Mouse (Mus musculus) T-cell, adult 2 months (primary cell): Measurements from ENCODE around the gene Gpr155.

Source experiments
- DNase-seq: peaks from one replicate; pipeline ENCODE4 v3.0.0; 2022; ENCODE audit warnings: low spot score

Gene Gpr155

GRCm38 (mm10) chr2:73385641-73386355 lies 574 bp downstream of the Gpr155 start:
- no peak for DNase-seq

- no peak for DNase-seq
These were observed 1.2 kb downstream of the Gpr155 start for GRCm38 (mm10) chr2:73385172-73385571.

DNA sequence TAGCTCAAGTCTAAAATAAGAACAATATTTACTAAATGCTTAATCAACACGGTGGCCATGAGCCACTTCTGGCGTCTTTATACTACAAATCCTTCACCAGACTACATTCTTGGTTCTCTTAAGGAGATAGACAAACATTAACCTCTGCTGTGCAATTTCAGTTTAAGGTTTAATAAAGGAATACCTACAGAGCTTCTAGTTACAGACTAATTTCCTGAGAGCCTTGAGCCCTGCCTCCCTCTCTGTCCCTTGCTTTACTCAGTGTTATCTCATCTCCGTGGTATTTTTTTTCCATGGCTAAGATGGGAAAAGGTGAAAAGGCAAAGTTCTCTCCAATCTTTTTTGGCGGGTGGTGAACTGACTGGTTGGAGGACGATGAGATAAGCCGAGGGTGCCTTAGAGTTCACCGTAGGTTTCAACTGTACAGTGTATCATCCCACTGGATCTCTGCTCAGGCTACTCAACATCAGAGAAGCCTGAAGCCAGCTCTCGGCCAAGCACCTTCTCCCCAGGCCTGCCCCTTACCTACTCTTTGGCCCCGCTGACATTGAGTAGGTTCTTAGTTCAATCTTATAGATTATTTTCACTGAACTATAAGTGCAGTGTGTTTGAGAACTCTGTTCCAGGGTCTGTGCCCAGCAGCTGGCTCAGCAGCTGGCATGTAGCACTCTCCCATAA lies 5.9 kb downstream of the Gpr155 start:
- no peak for DNase-seq

DNA sequence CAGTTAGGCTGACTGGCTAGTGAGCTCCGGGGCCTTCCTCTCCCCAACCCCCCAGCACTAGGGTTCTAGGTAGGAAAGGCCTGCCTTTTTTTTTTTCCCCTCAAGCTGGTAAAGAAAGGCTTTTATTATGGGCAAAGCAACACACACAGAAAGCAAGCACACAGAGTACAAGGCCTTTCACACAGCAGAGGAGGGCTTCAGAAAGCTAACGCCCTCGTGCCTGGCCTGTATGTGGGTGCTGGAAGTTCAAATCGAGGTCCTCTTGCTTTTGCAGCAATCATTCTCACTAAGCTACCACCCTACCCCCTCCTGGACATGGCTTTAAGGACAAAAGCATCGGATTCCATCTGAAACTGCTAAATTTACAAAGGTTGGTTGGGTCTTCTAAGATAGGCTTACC lies 6.7 kb downstream of the Gpr155 start:
- DNase-seq, result no peak

- no peak for DNase-seq
These were observed 8.0 kb downstream of the Gpr155 start for GRCm38 (mm10) chr2:73378326-73378725.

DNA sequence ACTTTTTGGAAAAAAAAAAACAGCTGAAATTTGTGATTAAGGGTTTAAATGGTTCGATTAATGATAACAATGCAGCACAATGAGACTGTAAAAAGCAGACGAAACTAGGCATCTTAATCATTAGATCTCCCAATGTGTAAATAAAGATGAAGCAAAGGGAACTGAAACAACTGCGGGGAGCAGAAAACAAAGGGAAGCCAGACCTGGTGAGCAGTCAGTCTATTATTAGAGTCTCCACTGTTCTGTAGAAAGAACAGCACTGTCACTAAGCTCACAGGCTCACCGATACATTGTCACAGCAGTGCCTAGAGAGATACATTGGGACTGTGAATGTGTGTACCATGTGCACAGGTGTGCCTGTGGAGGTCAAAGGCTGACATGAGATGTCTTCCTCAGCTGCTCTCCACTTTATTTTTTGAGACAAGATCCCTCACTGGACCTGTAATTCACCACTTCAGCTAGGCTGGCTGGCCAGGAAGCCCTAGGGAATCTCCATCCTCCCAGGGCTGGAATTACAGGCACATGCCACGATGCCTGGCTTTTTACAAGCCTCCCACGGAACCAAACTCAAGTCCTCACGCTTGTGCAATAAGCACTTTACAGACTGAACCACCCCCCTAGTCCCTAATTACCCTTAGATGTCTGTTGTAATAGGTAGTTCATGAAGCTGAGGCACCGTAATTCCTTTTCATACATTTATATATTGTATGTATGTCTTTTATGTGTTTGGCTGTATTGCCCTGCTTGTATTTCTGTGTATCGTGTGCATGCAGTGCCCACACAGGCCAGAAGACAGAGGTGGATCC lies 14.6 kb downstream of the Gpr155 start:
- DNase-seq, result no peak

DNA sequence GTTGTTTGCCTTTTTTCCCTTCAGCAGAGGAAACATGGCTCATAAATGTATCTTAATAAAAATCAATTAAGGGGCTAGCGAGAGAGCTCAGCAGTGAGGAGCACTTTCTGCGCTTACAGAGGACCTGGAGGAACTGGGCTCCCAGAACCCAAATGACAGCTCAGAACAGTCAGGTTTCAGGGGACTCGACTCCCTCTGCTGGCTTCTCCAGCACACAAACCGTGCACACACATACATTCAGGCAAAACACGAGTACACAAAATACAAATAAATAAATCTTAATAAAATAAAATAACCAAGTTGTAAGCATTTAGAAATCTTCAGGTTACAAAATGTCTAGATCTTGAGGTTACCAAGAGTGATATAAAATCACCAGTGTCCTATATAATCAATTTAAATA lies 22.9 kb downstream of the Gpr155 start:
- DNase-seq, result no peak

GRCm38 (mm10) chr2:73360536-73360935 lies 25.8 kb downstream of the Gpr155 start:
- DNase-seq, result no peak

DNA sequence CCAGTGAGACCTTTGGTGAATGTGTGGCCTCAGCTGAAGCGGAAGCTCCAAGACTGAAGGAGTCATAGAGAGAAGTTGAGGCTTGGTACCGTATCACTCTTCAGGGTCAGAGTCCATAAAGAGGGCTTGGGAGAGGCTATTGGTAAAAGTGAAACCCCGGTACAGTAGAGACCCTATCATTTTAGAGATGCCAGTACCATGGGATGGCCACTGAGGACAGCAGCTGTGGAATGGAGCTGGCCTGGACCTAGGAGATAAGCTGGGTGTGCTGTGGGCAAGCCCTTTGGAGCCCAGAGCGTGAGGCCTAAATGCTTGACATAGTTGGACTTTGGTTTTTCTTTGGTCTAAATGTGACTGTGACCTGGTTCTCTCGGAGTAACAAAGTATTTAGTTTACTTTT lies 26.4 kb downstream of the Gpr155 start:
- no peak for DNase-seq

GRCm38 (mm10) chr2:73357004-73357403 lies 29.4 kb downstream of the Gpr155 start:
- DNase-seq, result no peak

DNA sequence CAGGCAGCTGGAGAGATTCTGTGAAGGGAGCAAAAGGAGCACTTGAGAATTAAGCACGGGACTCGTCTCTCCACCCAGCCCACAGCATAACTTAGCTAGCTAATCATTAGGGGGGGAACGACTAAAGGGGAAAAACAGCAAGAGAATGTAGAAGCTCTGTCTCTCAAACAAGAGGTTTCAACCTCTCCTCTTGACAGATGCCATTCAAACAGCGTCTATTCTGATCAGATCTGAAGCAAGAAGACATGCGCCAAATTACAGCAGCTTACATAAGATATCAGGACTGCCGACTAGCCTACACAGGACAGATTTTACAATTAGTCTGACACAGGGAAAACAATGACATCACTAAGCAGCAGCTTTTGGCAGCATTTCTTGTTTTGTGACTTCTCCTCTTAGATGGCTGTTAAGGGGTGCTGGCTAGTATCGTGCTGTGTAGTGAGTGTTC lies 34.4 kb downstream of the Gpr155 start:
- DNase-seq, result no peak

DNA sequence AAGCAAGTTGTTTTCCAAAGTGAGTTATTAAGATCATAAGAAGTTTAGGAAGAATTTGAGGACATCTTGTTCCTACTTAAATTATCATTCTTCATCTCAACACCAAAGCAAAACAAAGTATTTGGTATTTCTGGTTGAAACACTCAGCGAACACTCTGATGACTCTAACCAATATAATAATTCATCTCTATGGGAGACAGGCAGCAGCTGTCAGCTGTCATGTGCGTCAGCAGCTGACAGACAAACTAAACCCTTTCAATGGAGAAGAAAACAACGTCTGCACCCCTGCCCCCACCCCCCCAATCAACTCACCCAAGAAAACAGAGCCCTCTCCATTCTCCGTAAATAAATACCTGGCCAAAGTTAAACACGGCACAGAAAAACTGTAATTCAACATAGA lies 34.9 kb downstream of the Gpr155 start:
- DNase-seq, result no peak

DNA sequence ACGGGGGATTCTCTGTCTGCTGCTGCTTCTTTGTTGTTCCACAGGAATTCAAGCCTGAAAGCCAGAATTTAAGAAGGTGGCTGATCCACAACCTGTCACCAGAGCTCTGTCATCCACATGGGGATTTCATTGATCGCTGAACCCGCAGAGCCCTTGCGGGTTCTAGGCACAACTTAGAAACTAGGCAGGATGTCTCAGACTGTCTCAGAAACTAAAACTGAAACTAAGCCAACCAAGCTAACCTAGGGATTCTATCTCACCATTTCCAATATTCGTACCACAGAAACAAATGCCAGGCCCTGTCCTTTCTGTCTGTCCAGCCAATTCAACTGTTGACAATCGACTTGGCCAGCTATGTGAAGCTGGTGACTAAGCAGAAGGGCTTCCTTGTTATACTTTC lies 38.2 kb downstream of the Gpr155 start:
- DNase-seq, result no peak

DNA sequence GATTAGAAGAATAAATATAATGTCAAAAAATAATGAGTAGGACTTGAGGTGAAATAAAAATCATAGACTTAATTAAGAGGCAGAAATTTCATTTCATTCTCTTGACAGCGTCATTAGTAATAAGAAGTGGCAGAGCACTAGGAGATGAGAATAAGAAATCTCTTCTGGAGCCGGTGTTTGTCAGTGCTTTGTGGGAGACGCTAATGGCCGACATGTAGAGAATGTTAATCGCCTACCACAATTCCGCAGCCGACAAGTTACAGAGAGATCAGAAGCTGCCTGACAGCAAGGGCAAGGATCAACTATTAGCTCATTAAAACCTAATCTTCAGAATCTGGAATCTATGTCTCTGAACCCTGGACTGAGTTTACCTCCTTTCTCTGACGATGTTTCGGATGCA lies 38.6 kb downstream of the Gpr155 start:
- no peak for DNase-seq

- DNase-seq, result no peak
These were observed 39.2 kb downstream of the Gpr155 start for GRCm38 (mm10) chr2:73347136-73347535.

- DNase-seq, result no peak
These were observed 39.9 kb downstream of the Gpr155 start for GRCm38 (mm10) chr2:73346345-73347086.

- no peak for DNase-seq
These were observed 41.2 kb downstream of the Gpr155 start for GRCm38 (mm10) chr2:73345204-73345603.

DNA sequence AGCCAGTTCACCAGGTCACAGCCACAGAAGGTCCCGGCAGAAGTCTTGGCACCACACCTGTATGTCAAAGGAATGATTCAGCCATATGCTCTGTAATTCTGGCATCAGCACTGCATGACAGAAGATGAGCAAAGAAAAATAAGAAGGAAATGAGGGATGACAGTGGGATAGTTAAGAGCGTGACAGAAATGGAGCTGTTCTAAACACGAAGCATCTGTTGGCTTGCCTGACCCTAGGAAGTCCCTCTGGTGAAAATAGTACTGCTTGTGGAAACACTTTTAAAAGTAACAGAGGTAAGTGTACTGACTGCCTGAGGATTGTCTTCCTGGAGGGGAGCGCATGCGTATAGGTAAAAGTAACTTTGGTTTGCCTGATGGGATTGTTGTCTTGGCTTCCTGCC lies 42.7 kb downstream of the Gpr155 start:
- DNase-seq, result no peak

DNA sequence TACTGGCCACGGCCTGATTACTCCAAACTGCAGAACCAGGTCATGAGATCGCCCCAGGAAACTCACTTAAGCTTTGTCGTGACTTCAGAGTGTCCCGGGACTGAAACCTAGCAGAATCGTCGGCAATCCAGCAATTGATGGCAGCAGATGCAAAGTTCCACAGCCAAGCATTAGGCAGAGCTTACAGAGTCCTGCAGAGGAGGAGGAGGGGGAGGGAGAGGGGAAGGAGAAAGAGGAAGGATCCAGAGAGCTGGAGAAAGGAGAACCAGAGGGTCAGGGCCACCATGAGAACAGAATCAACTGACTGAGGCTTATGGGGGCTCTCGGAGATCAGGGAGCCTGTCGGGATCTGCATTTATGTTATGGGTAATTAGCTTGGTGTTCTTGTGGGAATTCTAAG lies 48.0 kb downstream of the Gpr155 start:
- DNase-seq, result no peak

DNA sequence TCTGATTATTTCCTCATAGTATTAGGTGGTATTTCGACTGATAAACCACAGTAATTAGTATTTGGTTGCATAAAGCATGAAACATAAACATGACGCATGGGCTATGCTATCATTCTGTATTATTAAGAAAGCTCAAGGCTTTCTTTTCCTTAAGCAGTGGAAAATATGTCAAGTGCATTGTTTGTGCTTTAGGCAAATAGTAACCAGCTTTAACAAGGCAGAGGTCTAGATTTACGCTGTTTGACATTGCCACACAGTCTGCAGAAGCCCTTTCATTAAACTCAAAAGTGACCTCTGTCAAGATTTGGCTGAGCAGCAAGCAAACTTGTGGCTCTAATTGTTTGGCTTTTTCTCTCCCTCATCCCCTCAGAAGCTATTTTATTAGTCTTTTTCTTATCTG lies 50.4 kb downstream of the Gpr155 start:
- no peak for DNase-seq

GRCm38 (mm10) chr2:73325871-73326270 lies 60.5 kb downstream of the Gpr155 start:
- no peak for DNase-seq

DNA sequence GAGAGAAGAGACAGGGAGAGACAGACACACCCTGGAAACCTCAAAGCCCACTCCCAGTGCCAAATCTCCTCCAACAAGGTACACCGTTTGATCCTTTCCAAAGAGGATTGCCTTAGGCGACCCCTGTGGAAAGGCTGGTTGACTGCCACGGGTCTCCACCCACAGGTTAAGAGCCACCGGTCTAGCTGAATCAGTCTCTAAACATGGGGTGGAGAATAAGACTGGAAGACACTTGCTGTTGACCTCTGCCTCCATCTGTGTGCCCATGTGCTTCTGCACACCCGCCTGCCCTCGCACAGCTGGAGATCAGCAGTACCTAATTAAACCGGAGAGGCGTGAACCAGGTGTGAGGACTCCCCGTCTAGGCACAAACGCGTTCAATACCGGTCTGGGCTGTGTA lies 63.4 kb downstream of the Gpr155 start:
- no peak for DNase-seq
